Comparison of ENCODE assay signal across 19 mouse cellular contexts in genomic region chr7:89828436-89829065, GRCm38 (mm10).
A peak's percentile ranks its signal among the peaks of the same experiment; 100 is the strongest.
DNase-seq lines count a peak whose midpoint lies in the region; ATAC-seq and TF ChIP-seq lines count a peak whose summit lies in the region.
"Had no signal": no experiment of that assay in that cellular context is flagged by ENCODE, and none has a peak within 500 bp of the region (broad histone marks: within the 10 kb centered on the region; RNA-seq: fewer than 3 reads in every experiment).

No protein-coding gene starts in this region.

- no peaks in the 10 kb centered on the region for H3K4me1 ChIP-seq in midbrain, embryonic 11.5 days (ENCODE audit: control insufficient read depth, insufficient read depth, low read length)
- H3K4me1 ChIP-seq in midbrain, embryonic 16.5 days (ENCODE audit: control insufficient read depth, insufficient read depth, low read length) = no peaks in the 10 kb centered on the region
- peaks cover 7% of the 10 kb centered on the region for H3K4me1 ChIP-seq in embryonic facial prominence, embryonic 10.5 days
- peaks cover 20% of the 10 kb centered on the region for H3K4me1 ChIP-seq in limb, embryonic 14.5 days (ENCODE audit: control insufficient read depth, insufficient read depth, low read length)
- H3K4me1 ChIP-seq: heart, embryonic 12.5 days; hindbrain, embryonic 12.5 days; neural tube, embryonic 15.5 days had no signal

- intact Hi-C loops in gastrocnemius, adult 2 months (cut with DNase I) = no loop called here
- intact Hi-C loops in left cerebral cortex, postnatal 10 days (cut with DNase I) = no loop called here

- no peaks in the 10 kb centered on the region for H3K36me3 ChIP-seq in midbrain, embryonic 11.5 days (ENCODE audit: control insufficient read depth, insufficient read depth, low read length)
- no peaks in the 10 kb centered on the region for H3K36me3 ChIP-seq in midbrain, embryonic 16.5 days (ENCODE audit: control insufficient read depth, insufficient read depth, low read length)
- no peaks in the 10 kb centered on the region for H3K36me3 ChIP-seq in embryonic facial prominence, embryonic 10.5 days (replicated peaks)
- no peaks in the 10 kb centered on the region for H3K36me3 ChIP-seq in limb, embryonic 14.5 days (ENCODE audit: control insufficient read depth, insufficient read depth, low read length)
- H3K36me3 ChIP-seq: heart, embryonic 12.5 days; hindbrain, embryonic 12.5 days; neural tube, embryonic 15.5 days had no signal

- no peak for TF ChIP-seq CTCF in gastrocnemius, adult 2 months (IDR thresholded peaks at IDR 0.05)

- no peaks in the 10 kb centered on the region for H3K9me3 ChIP-seq in midbrain, embryonic 11.5 days (ENCODE audit: control insufficient read depth, low read length)
- no peaks in the 10 kb centered on the region for H3K9me3 ChIP-seq in midbrain, embryonic 16.5 days (replicated peaks; ENCODE audit: control insufficient read depth, low read length, poor library complexity, severe bottlenecking)
- no peaks in the 10 kb centered on the region for H3K9me3 ChIP-seq in embryonic facial prominence, embryonic 10.5 days
- no peaks in the 10 kb centered on the region for H3K9me3 ChIP-seq in limb, embryonic 14.5 days (ENCODE audit: control insufficient read depth, low read length)
- H3K9me3 ChIP-seq: heart, embryonic 12.5 days; hindbrain, embryonic 12.5 days; neural tube, embryonic 15.5 days had no signal

- no peak overlapping the region for H3K4me3 ChIP-seq in gastrocnemius, adult 2 months
- H3K4me3 ChIP-seq in midbrain, embryonic 11.5 days (ENCODE audit: low read depth, low read length) = no peak overlapping the region
- no peak overlapping the region for H3K4me3 ChIP-seq in midbrain, embryonic 16.5 days (ENCODE audit: low read depth, low read length)
- H3K4me3 ChIP-seq in embryonic facial prominence, embryonic 10.5 days = no peak overlapping the region
- no peak overlapping the region for H3K4me3 ChIP-seq in limb, embryonic 14.5 days (replicated peaks; ENCODE audit: low read length)
- H3K4me3 ChIP-seq: heart, embryonic 12.5 days; hindbrain, embryonic 12.5 days; neural tube, embryonic 15.5 days had no signal

- H3K4me2 ChIP-seq in midbrain, embryonic 11.5 days = no peak overlapping the region
- no peak overlapping the region for H3K4me2 ChIP-seq in midbrain, embryonic 16.5 days (ENCODE audit: low read length)
- no peak overlapping the region for H3K4me2 ChIP-seq in limb, embryonic 14.5 days (replicated peaks; ENCODE audit: low read depth, low read length, severe bottlenecking)
- H3K4me2 ChIP-seq: heart, embryonic 12.5 days; hindbrain, embryonic 12.5 days; neural tube, embryonic 15.5 days had no signal

- no peak for TF ChIP-seq POLR2A in limb, embryonic 14.5 days (IDR thresholded peaks at IDR 0.05; ENCODE audit: borderline replicate concordance, extremely low read depth, insufficient read depth, insufficient read length)

- peak overlapping the region; percentile 28; the same call in 1 of the 2 replicates for H3K27ac ChIP-seq in gastrocnemius, adult 2 months
- H3K27ac ChIP-seq in midbrain, embryonic 11.5 days (ENCODE audit: low read depth, low read length) = no peak overlapping the region
- no peak overlapping the region for H3K27ac ChIP-seq in midbrain, embryonic 16.5 days (ENCODE audit: low read length)
- H3K27ac ChIP-seq in embryonic facial prominence, embryonic 10.5 days (replicated peaks) = 0 out of 2 replicates have a peak overlapping the region, but pooled peaks have one; percentile 6
- H3K27ac ChIP-seq in limb, embryonic 14.5 days (replicated peaks; ENCODE audit: low read depth, low read length) = peak overlapping the region; percentile 56
- H3K27ac ChIP-seq: hindbrain, embryonic 12.5 days; neural tube, embryonic 15.5 days had no signal

- H3K9ac ChIP-seq in midbrain, embryonic 11.5 days (ENCODE audit: low read length) = no peak overlapping the region
- H3K9ac ChIP-seq in midbrain, embryonic 16.5 days (ENCODE audit: low read depth, low read length) = no peak overlapping the region
- H3K9ac ChIP-seq in limb, embryonic 14.5 days (ENCODE audit: low read depth, low read length, severe bottlenecking) = no peak overlapping the region
- H3K9ac ChIP-seq: heart, embryonic 12.5 days; hindbrain, embryonic 12.5 days; neural tube, embryonic 15.5 days had no signal

- no peaks in the 10 kb centered on the region for H3K27me3 ChIP-seq in midbrain, embryonic 11.5 days (ENCODE audit: control insufficient read depth, insufficient read depth, low read length)
- no peaks in the 10 kb centered on the region for H3K27me3 ChIP-seq in midbrain, embryonic 16.5 days (ENCODE audit: control insufficient read depth, insufficient read depth, low read depth, low read length)
- no peaks in the 10 kb centered on the region for H3K27me3 ChIP-seq in embryonic facial prominence, embryonic 10.5 days (replicated peaks; ENCODE audit: low read depth, poor library complexity, severe bottlenecking)
- H3K27me3 ChIP-seq in limb, embryonic 14.5 days (ENCODE audit: control insufficient read depth, insufficient read depth, low read length) = no peaks in the 10 kb centered on the region
- H3K27me3 ChIP-seq: heart, embryonic 12.5 days; hindbrain, embryonic 12.5 days; neural tube, embryonic 15.5 days; Patski had no signal

- no peak for DNase-seq in gastrocnemius, adult 2 months
- no peak for DNase-seq in gastrocnemius, adult 8-10 months (ENCODE audit: low spot score in 2 of 2)
- peak; percentile 21 for DNase-seq in midbrain, embryonic 11.5 days (ENCODE audit: low spot score, missing footprints)
- DNase-seq in embryonic facial prominence, embryonic 10.5 days (ENCODE audit: low spot score) = no peak
- peak; percentile 36 for DNase-seq in limb, embryonic 14.5 days (ENCODE audit: low spot score)
- no peak for DNase-seq in T-cell, adult 2 months (ENCODE audit: low spot score)
- DNase-seq in left cerebral cortex, postnatal 10 days (ENCODE audit: extremely low spot score in 1 of 2, low spot score in 2 of 2) = no peak
- DNase-seq: adrenal gland, adult 2 months; cerebellum, adult 11-12 months; gastrocnemius, postnatal 10 days; heart, postnatal 10 days; thymus, adult 18-20 months; thymus, postnatal 36 days had no signal

- no peak for ATAC-seq in midbrain, embryonic 11.5 days (ENCODE audit: low FRiP score)
- ATAC-seq in midbrain, embryonic 16.5 days = no peak
- peak; percentile 54 for ATAC-seq in limb, embryonic 14.5 days (ENCODE audit: low FRiP score, low read depth)
- ATAC-seq: inflammation-experienced regulatory T-cells, adult 6 months; Patski had no signal

- 88% methylated on average over 4 of the region's 4 CpGs for WGBS in midbrain, embryonic 11.5 days
- WGBS in midbrain, embryonic 16.5 days = 81% methylated on average over 4 of the region's 4 CpGs
- WGBS in embryonic facial prominence, embryonic 10.5 days = 79% methylated on average over 4 of the region's 4 CpGs
- 19% methylated on average over 4 of the region's 4 CpGs for WGBS in limb, embryonic 14.5 days

Comparison
In these comparisons a context has a peak if more than half of its experiments do, and no peak if none do; other contexts are left out.
1. DNase-seq: peak in midbrain, embryonic 11.5 days (single experiment) and limb, embryonic 14.5 days (single experiment); none in gastrocnemius, adult 2 months (single experiment), gastrocnemius, adult 8-10 months (0 of 2), embryonic facial prominence, embryonic 10.5 days (single experiment), T-cell, adult 2 months (single experiment) and left cerebral cortex, postnatal 10 days (0 of 2).
2. H3K27ac ChIP-seq: peak in gastrocnemius, adult 2 months (single experiment), embryonic facial prominence, embryonic 10.5 days (single experiment) and limb, embryonic 14.5 days (single experiment); none in midbrain, embryonic 11.5 days (single experiment) and midbrain, embryonic 16.5 days (single experiment).